Mouse (Mus musculus) heart, postnatal 0 days (tissue): Measurements from ENCODE around the gene Dnal1. TPM values are rescaled to one million over a fixed set of nuclear protein-coding genes. Genes with fewer than 3 reads are reported as not detected.
A peak's percentile ranks its signal among the peaks of the same experiment; 100 is the strongest.

ENCODE experiments used
- ATAC-seq: fragments of 200-750 bp; cut with Nextera tagmentation; 2 replicates; pipeline ENCODE4 v1.8.0; 2017; ENCODE audit warnings: low read depth, moderate number of reproducible peaks, moderate library complexity; ENCODE audit not compliant: insufficient read depth
- DNase-seq: peaks from one replicate; pipeline ENCODE4 v3.0.0-alpha.2; 2016; ENCODE audit warnings: low spot score
- H3K27ac ChIP-seq: fragments of 300-500 bp; sonication (generic); 2 replicates; pipeline ENCODE4 v1.5.1; 2014; ENCODE audit warnings: low read depth, mild to moderate bottlenecking
- H3K27me3 ChIP-seq: fragments of 300-500 bp; sonication (generic); 2 replicates; pipeline ENCODE4 v1.6.1; 2014; ENCODE audit warnings: low read length, mixed read lengths; ENCODE audit not compliant: control insufficient read depth, insufficient read depth
- H3K36me3 ChIP-seq: fragments of 300-500 bp; sonication (generic); replicated peaks from 2 replicates; pipeline ENCODE4 v1.6.1; 2014; ENCODE audit warnings: low read length, mixed read lengths; ENCODE audit not compliant: control insufficient read depth, insufficient read depth
- H3K4me1 ChIP-seq: fragments of 300-500 bp; sonication (generic); 2 replicates; pipeline ENCODE4 v1.6.1; 2014; ENCODE audit warnings: antibody characterized with exemption; ENCODE audit not compliant: control insufficient read depth, insufficient read depth
- H3K4me2 ChIP-seq: fragments of 300-500 bp; sonication (generic); 2 replicates; pipeline ENCODE4 v1.6.1; 2014; ENCODE audit warnings: low read depth, mild to moderate bottlenecking, low read length, moderate library complexity
- H3K4me3 ChIP-seq: fragments of 300-500 bp; sonication (generic); 2 replicates; pipeline ENCODE4 v1.5.1; 2014; ENCODE audit warnings: low read depth, low read length
- H3K9ac ChIP-seq: fragments of 300-500 bp; sonication (generic); replicated peaks from 2 replicates; pipeline ENCODE4 v1.6.1; 2014; ENCODE audit warnings: low read depth, low read length, mixed read lengths
- H3K9me3 ChIP-seq: fragments of 300-500 bp; sonication (generic); replicated peaks from 2 replicates; pipeline ENCODE4 v1.6.1; 2016; ENCODE audit warnings: low read length; ENCODE audit not compliant: control insufficient read depth
- CTCF ChIP-seq: IDR thresholded peaks from 2 replicates; pipeline ENCODE4 v1.5.1; 2016; ENCODE audit warnings: antibody characterized with exemption, control low read depth, low read depth
- EP300 ChIP-seq: IDR thresholded peaks from 2 replicates; pipeline ENCODE4 v1.6.1; 2016; ENCODE audit warnings: antibody characterized with exemption, low read depth
- WGBS: fragments of 180-500 bp; shearing (Covaris S2); extraction: QIAGEN DNeasy Blood & Tissue Kit; methylation state at CpG from one replicate; pipeline ENCODE4 v1.1.7; 2014; 5-methylcytosine and 5-hydroxymethylcytosine counted together
- polyA plus RNA-seq: library from polyadenylated mRNA; unstranded; fragments of >200 nt; fragmentation: Nextera tagmentation; extraction: Ambion mirVana; gene quantifications from 2 replicates; pipeline ENCODE4 v1.2.1, GENCODE M21; 2015
- total RNA-seq: library from RNA; depleted of rRNA; stranded (reverse); fragments of >200 nt; gene quantifications from 2 replicates; pipeline ENCODE4 v1.2.3, GENCODE M21; 2014; ENCODE audit warnings: low replicate concordance

The Dnal1 gene
- total and polyA plus RNA-seq, 2 experiments from 2014 or later = 2.3 to 2.6 TPM

- Histone ChIP-seq H3K9ac (no peak overlapping the region), H3K27ac (no peak overlapping the region), H3K9me3 (no peaks in the 10 kb centered on the region), H3K4me3 (no peak overlapping the region), H3K4me2 (no peak overlapping the region), H3K36me3 (no peaks in the 10 kb centered on the region), H3K4me1 (peaks cover 5% of the 10 kb centered on the region; the same call in 1 of the 2 replicates), H3K27me3 (no peaks in the 10 kb centered on the region)
- ATAC-seq (no peak), DNase-seq (no peak)
- 85% methylated on average over 4 of the region's 4 CpGs for WGBS
- no peak for TF ChIP-seq EP300
- no peak for TF ChIP-seq CTCF
Observed at GRCm38 (mm10) chr12:84110814-84111213, 3.4 kb upstream of the Dnal1 start.

GRCm38 (mm10) chr12:84113676-84114075, 490 bp upstream of the Dnal1 start:
- peak overlapping the region; percentile 75 for H3K4me3 ChIP-seq
- TF ChIP-seq EP300 = no peak
- no peak for TF ChIP-seq CTCF
- H3K27ac ChIP-seq = no peak overlapping the region
- no peaks in the 10 kb centered on the region for H3K27me3 ChIP-seq
- H3K4me2 ChIP-seq = peak overlapping the region; percentile 79
- 0 out of 2 replicates have a peak overlapping the region, but pooled peaks have one; percentile 22 for H3K9ac ChIP-seq
- WGBS = 40% methylated on average over 6 of the region's 6 CpGs
- ATAC-seq (no peak), DNase-seq (no peak)
- H3K36me3 ChIP-seq = no peaks in the 10 kb centered on the region
- no peaks in the 10 kb centered on the region for H3K9me3 ChIP-seq
- peaks cover 5% of the 10 kb centered on the region; the same call in 1 of the 2 replicates for H3K4me1 ChIP-seq

GRCm38 (mm10) chr12:84119584-84119983, 5.4 kb downstream of the Dnal1 start:
- H3K27ac ChIP-seq = no peak overlapping the region
- 90% methylated on average over 5 of the region's 5 CpGs for WGBS
- no peaks in the 10 kb centered on the region for H3K27me3 ChIP-seq
- no peak overlapping the region for H3K4me2 ChIP-seq
- H3K4me3 ChIP-seq = no peak overlapping the region
- ATAC-seq = no peak
- no peaks in the 10 kb centered on the region for H3K9me3 ChIP-seq
- H3K36me3 ChIP-seq = no peaks in the 10 kb centered on the region
- peaks cover 5% of the 10 kb centered on the region; the same call in 1 of the 2 replicates for H3K4me1 ChIP-seq
- no peak for DNase-seq
- TF ChIP-seq CTCF = no peak
- TF ChIP-seq EP300 = no peak
- no peak overlapping the region for H3K9ac ChIP-seq

DNA sequence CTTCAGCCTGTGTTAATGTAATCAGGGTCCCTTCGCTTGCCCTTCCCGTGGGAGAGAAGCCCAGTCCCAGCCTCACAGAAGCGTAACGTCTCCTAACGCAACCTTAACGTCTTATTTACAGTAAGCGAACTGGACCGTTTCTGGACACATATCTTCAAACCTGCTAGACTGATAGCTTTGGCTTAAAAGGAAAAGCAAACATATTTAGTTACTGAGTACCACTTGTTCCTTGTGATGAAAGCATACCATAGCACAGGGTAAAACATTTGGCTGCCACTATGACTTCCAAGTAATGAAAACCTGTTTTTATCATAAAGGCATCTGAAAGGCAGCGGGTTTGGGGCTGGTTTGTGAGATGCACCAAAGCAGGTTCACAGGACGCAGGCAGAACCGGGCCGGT, 11.7 kb downstream of the Dnal1 start:
- 73% methylated on average over 12 of the region's 12 CpGs for WGBS
- no peak for ATAC-seq
- H3K4me2 ChIP-seq = no peak overlapping the region

DNA sequence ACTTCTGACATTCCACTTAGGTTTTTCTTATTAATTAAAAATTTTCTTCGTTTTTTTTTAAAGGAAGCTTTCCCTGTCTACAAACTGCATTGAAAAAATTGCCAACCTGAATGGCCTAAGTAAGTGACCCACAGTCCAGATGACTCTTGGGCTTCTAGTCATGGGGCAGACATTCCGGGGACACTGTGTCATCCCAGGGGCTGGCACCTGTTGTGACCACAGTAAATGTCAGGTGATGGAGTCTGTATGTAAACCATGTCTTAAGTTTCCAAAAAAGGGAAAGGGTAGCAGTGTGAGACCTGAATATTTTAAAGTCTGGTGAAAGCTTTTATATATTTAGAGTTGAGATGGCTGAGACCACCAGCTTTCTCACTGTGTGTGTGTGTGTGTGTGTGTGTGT, 12.7 kb downstream of the Dnal1 start:
- H3K27me3 ChIP-seq = no peaks in the 10 kb centered on the region
- H3K4me1 ChIP-seq = no peaks in the 10 kb centered on the region
- TF ChIP-seq CTCF = no peak
- TF ChIP-seq EP300 = no peak
- DNase-seq (no peak), ATAC-seq (no peak)
- peaks cover 16% of the 10 kb centered on the region for H3K36me3 ChIP-seq
- H3K9ac ChIP-seq = no peak overlapping the region
- no peak overlapping the region for H3K4me3 ChIP-seq
- 68% methylated on average over 2 of the region's 2 CpGs for WGBS
- H3K9me3 ChIP-seq = no peaks in the 10 kb centered on the region
- no peak overlapping the region for H3K4me2 ChIP-seq
- no peak overlapping the region for H3K27ac ChIP-seq

More for the DNA sequence above, 11.7 kb downstream of the Dnal1 start:
- no peaks in the 10 kb centered on the region for H3K9me3 ChIP-seq
- H3K4me3 ChIP-seq = no peak overlapping the region
- no peaks in the 10 kb centered on the region for H3K4me1 ChIP-seq
- TF ChIP-seq CTCF = no peak
- no peak for TF ChIP-seq EP300
- no peaks in the 10 kb centered on the region for H3K27me3 ChIP-seq
- H3K9ac ChIP-seq = no peak overlapping the region
- no peak for DNase-seq
- peaks cover 16% of the 10 kb centered on the region for H3K36me3 ChIP-seq
- H3K27ac ChIP-seq = no peak overlapping the region

DNA sequence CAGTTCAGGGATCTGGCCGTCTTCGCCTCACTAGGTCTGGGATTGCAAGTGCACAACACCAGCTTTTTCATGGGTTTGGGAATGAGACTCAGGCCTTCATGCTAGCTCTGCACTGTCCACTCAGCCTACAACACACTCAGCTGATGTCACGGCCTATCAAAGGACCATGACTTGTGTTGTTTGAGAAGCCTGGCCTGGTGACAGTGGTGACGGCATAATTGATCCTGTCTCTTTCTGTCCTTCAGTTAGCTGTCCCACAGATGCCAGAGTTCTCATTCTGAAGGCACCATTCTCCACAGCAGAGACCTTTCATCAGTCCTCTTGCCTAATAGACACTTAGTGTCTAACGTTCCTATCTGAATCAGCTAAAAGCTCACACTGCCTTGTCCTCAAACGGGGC, 14.4 kb downstream of the Dnal1 start:
- H3K9me3 ChIP-seq = no peaks in the 10 kb centered on the region
- H3K27me3 ChIP-seq = no peaks in the 10 kb centered on the region
- TF ChIP-seq EP300 = no peak
- no peak for TF ChIP-seq CTCF
- ATAC-seq = no peak
- no peak overlapping the region for H3K9ac ChIP-seq
- no peak overlapping the region for H3K27ac ChIP-seq
- peaks cover 16% of the 10 kb centered on the region for H3K36me3 ChIP-seq
- DNase-seq = no peak
- 78% methylated on average over 6 of the region's 6 CpGs for WGBS
- H3K4me1 ChIP-seq = no peaks in the 10 kb centered on the region
- no peak overlapping the region for H3K4me3 ChIP-seq
- H3K4me2 ChIP-seq = no peak overlapping the region
